Mouse (Mus musculus) monocyte, adult 2 months (primary cell): ENCODE data around the gene Gmfb.
"Not testable (repeated sequence)": the region's sequence is repeated elsewhere in the genome, so short reads cannot be mapped to it uniquely, and the experiment has no call there.

ENCODE experiments used
- DNase-seq, 2 experiments: peaks; one replicate each; pipeline ENCODE4 v3.0.0; 2022; ENCODE audit warnings: low spot score in 2 of 2, low read depth in 1 of 2

The Gmfb gene

DNA sequence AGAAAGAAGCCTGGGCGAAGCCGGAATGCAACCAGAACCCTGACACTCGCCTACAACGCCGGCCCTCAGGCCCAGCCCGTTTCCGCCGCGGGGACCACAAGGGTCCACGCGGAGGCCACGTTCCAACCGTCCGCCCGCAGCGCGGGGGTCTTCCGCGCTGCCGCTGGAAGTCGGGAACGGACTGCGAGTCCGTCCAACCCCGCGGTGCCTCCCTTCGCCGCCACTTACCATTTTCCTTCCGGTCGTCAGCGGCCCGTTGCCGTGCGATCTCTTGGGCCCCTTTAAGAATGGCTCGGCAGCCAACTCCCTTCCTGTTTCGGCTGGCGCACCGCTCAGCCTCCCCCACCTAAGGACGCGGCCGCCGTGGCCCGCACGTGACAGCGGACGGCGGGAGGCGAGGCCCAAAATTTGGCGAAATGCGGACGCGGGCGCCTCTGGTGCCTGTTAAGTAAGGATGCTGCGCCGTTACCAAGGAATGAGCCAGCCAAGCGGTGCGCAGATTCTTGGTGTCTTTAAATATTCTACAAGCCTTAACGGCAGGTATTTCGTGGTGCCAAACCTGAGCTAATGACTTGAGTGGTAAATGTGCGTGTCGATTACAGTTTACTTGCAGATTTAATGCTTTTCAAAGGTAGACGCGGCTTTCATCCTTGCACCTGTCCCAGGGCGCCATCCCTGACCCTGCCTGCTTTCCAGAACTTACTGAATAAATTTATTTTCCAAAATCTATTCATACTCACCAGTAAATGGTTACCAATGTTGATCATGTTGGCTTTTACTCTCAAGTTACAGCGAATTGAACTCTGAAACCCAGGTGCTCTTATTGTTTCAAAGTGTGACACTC lies at the start of gene Gmfb:
Gmfb (minus strand) TSS at position 370 of the 844 bp plus-strand sequence.
- DNase-seq = peak; percentile 85 to 94

DNA sequence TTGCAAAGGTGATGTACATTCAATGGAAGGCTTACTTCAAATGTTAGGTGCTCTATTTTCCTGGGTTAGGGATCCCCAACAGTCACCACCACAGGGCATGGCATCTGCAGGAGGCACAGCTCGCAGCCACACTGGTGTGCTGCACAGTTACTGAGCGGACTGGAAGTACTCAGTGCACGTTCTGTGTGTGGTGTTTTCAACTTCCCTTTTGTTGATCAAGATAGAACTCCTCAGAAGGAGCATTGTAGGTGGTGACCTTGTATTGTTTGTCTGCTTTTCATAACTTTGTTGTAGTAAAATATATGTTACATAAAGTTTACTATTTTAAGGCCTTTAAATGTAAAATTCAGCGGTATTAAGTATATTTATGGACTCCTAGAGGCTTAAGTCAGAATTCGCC lies 40.9 kb upstream of the Gmfb start:
- DNase-seq = no peak

DNA sequence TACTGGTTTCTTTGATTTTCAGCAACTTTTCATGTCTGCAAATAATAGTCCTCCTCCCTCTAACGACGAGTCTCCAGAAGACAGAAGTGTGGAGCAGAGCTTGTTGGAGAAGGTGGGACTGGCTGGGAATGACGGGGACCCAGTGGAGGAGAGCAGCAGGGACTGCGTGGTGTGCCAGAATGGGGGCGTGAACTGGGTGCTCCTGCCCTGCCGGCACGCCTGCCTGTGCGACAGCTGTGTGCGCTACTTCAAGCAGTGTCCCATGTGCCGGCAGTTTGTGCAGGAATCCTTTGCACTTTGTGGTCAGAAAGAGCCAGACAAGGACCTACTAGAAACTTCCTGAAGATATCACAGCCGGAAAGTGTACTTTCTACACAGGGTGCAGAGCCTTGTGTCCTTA lies 31.6 kb upstream of the Gmfb start:
- no peak for DNase-seq

DNA sequence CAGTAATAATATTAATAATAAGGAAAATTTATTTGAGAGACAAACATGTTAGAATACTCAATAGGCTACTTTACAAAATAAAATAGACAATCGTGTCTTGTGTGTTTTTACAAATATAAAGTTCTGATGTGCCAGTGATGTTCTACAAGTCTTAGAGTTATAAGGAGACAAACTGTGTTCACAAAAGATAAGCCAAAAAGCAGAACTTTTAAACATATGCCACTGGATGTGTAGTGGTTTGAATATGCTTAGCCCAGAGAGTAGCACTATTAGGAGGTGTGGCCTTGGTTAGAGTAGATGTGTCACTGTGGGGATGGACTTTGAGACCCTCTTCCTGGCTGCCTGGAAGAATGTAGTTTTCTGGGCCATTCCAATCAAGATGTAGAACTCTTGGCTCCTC lies 27.7 kb upstream of the Gmfb start:
- DNase-seq = no peak

DNA sequence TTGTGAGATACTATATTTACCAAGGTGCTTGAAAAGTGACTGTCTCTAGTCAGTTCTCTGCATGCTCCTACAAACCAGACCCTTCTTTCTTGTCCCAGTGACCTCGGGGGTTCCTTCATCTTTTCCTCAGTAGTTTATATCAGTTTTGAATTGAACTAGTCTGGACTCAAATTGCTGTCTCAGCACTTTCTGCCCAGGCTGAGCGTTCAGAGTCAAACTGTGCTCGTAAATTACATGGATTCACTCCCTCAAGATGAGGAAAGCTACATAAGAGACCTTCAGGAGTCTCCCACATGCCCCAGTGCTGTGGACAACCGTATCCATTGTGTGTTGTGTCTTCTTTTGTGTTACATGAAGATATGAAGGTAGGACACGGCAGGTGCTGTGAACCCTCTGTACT lies 26.7 kb upstream of the Gmfb start:
- no peak for DNase-seq

DNA sequence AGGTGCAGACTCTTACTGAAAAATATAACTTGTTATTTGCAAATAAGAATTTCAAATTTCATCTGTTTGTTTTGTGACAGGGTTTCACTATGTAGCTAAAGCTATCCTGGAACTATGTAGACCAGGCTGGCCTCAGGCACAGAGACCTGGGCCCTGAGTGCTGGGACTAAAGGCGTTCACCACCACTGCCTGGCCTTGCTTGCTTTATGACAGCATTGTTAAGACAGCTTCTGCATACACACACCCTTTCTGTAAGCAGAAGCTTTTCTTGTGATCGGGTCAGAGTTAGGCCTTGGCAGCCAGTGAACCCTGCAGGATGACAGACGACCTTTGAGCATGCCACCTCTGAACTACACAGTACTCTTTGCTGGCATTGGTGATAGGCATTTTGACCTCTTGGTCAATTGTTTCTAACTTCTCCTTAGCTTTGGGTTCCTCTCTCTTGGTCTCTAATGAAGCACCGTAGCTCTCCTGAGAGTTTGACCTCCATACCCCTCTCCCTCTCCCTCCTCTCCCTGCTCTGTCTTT lies 26.1 kb upstream of the Gmfb start:
- no peak for DNase-seq

DNA sequence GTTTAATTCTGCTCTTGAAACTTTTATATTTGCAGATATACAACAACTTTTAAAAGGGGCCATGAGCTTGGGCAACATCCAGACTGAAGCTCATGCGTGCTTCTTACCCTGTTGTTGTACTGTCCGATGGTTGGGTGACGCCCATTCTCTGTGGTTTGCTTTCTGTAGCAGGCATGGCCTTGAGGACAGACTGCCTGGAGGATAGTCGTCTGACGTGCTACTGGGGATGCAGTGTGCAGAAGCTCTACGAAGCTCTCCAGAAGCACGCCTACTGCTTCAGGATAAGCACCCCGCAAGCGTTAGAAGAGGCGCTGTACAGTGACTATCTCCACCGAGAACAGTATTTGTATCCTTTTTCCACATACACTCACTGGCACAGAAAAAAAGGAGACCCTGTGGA lies 23.7 kb upstream of the Gmfb start:
- no peak for DNase-seq

DNA sequence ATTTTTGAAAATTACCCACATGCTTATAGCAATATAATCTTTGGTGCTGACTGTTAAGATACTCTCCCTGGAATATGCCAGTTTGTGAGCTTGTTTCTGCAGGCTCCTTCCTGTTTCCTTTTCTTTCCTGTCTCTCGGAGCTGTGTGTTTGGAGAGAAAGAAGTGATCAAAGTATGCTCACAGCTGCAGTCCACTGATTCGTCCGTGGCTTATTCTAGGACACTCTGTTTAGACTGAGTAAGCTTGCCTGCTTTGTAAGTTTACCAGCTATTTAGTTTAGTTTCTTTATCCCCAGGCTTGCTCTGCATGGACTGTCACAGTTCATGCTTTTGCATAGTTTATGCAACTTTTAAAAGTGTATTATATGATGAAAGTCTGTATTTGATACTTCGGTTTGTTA lies 17.3 kb upstream of the Gmfb start:
- no peak for DNase-seq

DNA sequence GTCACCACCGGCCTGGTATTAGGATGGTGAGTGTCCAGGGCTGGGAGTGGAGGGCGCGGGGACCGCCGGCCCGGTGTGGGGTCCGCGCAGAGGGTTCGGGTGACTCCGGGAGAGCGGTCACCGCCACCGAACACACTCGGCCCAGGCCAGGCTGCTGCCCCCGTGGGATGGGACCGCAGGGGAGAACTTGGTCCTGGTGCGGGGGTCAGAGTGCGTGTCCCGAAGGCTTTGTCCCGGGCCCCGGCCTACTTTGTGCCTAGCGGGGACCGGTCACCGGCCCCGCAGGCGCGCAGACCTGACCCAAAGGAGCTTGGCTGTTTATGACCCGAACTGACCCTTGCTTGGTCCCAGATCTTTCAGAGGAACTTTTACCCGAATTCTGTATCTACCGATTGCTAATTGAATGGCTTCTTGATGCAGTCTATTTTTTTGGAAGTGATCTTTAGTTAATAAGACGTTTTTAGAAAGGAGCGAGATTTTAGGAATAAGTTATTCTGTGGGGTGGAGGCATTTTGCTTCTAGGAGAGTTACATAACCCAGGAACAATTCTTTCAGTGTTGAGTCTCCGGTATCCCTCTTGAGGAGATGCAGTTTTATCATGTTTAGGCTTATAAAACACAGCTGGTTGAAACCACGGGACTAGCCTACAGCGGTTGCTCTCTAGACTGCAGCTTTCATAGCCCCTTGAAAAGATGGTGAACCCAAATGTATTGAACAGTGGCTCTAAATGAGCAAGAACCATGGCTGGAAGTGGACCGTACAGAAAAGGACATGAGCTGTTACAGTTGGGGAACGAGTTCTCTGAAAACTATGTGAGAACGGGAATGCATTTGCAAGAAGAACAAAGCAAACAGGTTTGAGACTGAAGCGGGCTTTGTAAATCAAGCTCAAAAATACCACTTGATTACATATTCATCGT lies 10.6 kb upstream of the Gmfb start:
- DNase-seq = no peak

DNA sequence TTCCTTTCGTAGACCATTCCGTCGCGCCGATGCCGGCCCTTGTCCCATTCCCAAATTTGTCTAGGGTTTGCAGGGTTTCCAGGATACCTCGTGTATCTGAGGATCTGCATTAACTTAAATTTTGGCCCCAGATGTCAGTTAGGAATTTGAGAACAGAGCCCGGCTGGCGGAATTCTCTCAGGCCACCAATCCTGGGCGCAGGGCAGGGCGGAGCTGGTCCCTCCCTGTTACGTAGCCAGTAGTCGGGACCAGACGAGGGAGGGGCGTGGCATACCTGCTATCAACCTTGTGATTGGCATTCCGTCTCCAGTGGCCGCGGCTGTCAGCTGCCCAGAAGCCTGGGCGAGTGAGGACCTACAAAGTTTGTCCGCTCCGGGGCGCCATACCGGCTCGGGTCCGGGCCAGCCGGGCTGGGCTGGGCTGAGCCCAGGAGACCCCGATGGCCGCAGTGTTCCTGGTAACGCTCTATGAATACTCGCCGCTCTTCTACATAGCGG lies 9.8 kb upstream of the Gmfb start, which contains the start of gene Cgrrf1:
Cgrrf1 (plus strand) TSS at position 289 of the 497 bp plus-strand sequence.
- DNase-seq = peak; percentile 87 to 89

DNA sequence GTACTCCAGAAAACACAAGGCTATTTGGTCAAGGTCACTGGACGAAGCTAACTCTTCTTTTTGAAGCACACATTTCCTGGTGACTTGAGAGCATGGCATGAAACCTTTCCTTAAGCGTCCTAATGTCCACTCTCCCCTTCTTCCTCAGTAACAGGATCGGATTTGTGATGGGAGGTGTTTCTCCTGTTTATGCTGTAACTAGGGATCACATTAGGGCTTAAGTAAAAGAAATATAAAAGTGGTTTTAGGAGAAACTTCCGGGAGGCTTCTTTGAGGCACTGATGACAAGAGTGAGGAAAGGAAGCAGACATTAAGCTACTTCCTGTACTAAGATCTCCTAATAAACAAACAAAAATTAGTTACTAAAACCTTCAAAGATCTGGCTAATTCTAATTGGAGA lies 9.3 kb upstream of the Gmfb start:
- no peak for DNase-seq

DNA sequence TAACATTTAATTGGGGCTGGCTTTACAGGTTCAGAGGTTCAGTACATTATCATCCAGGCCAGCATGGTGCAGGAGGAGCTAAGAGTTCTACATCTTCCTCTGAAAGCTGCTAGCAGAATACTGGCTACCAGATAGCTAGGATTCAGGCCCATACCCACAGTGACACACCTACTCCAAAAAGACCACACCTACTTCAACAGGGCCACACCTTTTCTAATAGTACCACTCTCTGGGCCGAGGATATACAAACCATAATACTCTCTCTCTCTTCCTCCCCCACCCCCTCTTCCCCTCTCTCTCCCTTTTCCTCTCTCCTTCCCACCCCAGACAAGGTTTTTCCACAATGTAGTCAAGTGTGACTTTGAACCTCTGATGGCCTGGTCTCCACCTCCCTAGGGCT lies 5.4 kb upstream of the Gmfb start:
- DNase-seq = no peak

DNA sequence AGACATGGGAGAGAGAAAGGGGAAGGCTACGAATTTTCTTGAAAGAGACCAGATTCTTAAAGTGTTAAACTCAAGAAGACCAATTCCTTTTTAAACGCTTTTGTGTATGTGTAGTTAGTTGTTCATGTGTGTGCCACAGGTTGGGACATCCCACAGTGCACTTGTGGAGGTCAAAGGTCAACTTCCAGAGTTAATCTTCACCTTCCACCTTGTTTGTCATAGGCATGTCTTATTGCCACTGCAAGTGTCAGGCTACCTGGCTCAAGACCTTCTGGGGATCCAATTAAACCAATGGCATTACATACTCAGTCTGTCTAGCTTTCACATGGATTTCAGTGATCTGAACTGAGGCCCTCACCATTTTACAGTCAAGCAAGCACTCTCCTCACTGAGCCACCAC lies 2.0 kb upstream of the Gmfb start:
- no peak for DNase-seq

DNA sequence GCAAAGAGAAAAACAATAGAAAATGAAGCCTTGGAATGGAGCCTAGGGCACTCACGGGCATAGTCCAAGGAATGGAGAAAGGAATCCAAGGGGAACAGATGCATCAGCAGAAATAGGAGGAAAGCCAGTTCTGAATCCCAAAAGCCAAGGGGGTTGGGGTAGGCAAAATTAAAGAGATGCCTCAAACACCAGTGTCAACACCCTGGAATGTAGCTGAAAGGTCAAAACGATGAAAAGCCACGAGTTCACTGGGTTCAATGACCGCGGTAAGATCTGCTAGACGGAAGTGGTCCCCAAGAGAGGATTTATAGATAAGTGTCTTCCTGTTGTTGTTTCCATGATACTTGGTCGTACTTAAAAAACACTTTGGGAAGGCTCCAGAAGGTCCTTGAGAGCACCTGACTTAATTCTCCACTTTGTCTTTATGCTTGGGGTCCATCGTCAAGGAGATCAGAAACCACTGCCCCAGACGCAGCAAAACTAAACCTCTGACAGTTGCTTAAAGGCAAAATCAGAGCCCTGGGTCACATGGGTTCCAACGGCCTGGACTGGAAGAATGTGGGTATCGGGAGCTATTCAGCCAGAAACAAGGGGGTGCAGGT lies 670 bp downstream of the Gmfb start:
- peak in 1 of 2 experiments; percentile 8 for DNase-seq

DNA sequence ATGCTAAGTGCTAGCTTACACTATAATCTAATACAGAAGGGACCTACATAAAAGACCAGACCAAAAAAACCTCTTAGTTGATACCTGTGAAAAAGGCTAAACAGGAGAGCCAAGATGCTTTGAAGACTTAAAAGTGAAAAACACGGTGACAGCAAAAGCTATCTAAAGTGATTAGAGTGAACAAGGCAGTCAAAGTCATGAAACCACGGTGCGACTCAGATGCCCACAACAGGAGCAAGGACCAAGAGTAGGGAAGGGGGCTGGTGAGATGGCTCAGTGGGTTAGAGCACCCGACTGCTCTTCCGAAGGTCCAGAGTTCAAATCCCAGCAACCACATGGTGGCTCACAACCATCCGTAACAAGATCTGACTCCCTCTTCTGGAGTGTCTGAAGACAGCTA lies 2.1 kb downstream of the Gmfb start:
- DNase-seq = not testable (repeated sequence)

DNA sequence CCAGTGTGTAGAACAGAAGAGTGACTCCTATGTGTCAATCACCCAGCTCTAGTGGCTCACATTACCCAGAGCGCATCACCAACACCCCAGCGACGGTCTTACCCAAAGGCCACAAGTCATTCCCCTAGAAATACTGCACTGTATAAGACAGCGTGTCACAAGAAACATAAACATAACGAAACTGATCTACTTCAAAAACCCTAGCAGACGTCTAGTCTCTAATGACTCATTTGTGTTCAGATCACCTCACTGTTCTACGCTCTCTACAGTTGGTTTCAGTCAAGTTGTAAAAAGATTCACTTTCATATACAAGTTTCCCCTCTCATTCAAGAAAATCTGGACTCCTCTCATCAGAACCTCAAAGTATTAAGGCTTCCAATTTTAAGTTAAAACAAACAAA lies 3.3 kb downstream of the Gmfb start:
- DNase-seq = no peak

DNA sequence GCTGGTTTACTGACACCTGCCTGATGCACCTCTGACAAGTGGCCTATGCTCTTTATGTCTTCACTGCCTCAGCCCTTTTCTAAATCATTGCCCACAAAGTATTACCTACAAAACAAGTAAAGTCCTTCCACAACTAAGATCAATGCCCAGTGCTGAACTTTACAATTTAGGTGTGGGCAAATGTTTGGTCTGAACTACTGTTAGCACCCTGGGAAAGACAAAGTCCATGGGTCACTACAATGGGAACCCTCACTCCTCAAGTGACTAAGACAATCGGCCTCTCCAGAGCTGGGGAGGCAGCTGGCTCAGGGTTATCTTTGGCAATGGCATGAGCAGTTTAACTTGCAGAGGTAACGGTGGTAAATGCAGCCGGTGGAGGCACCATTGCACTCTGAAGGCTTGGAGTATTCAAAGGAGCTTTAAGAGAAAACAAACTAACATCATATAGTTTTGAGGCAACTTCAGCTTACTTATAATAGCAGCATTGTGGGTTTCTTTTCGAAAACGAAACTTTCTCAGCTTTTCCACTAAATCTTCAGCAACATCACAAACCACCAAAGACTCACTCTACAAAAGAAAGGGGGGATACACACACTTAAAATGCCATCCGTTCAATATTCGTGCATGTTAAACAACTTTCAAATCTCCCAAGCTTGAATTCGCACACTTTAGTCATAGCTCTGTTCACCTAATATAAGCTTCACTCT lies 5.0 kb downstream of the Gmfb start:
- DNase-seq = no peak

DNA sequence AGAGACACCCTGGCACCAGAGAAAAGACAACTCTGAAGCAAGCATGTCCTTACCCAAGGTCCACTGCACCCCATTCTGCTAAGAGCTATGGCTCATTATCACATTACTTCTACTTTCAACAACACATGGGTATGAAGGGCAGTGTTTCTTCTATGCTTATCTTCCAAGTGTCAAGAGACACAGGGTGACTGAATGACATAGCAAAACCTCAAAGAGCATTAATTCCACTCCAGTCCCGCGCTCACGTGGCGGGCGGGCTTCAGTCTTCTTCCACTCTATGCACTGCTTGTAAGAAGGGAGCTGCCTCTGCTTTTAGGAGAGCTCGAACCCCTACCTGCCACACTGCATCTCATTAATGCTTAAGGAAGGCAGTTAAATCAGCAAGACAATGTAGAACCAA lies 6.4 kb downstream of the Gmfb start:
- DNase-seq = no peak

DNA sequence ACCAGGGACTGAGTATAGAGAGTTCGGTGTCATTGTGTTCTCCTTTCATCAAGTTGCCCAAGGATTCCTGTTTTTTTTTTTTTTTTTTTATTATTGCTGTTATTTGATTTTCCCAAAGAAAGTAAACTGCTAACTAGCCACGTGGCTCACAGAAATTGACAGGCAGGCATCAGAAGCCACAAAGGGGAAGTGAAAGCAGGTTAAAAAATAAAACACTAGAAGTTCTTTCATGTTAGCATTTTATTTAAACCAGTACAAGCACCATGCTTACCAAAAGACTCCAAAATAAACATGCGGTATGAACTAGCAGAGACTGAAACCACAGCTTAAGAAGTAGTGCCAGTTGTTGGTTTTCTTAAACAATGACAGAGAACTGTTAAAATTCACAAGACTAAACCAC lies 14.1 kb downstream of the Gmfb start:
- DNase-seq = no peak

DNA sequence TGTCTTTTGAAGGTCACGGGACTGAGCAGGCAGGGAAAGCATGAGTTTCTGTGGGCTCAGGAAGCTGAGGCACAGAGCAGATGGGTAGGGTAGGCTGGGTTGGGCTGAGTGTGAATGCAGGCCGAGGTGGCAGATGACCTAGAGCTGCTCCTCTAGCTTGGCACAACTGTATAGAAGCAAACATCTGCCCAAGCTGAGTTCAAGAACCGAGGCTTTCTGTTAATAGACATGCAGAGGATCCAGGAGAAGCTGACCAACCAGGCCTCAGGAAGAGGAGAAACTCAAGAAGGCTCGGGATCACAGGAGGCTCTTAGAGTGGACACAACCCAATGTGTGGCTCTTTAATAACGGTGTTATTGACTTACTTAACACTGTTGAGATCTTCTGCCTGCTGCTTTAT lies 15.9 kb downstream of the Gmfb start:
- DNase-seq = no peak

DNA sequence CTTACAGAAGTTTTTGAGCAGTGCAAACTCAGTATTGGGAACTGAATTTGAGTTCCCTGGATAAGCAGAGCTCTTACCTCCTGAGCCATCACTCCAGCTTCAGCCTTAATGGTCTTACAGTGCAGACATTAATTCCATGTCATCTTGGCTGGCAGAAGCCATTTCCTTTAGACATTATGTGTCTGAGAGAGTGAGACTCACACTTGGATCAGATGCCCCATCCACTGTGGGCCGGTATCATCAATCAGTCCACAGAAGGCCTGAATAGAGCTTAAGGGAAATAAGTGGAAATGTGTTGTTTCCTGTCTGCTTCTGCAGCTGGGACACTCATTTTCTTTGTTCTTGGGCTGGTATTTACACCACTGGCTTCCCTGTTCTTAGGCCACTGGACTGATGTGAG lies 18.3 kb downstream of the Gmfb start:
- DNase-seq = no peak
